Mouse (Mus musculus): Measurements from ENCODE around the gene Gm10392.

DNA sequence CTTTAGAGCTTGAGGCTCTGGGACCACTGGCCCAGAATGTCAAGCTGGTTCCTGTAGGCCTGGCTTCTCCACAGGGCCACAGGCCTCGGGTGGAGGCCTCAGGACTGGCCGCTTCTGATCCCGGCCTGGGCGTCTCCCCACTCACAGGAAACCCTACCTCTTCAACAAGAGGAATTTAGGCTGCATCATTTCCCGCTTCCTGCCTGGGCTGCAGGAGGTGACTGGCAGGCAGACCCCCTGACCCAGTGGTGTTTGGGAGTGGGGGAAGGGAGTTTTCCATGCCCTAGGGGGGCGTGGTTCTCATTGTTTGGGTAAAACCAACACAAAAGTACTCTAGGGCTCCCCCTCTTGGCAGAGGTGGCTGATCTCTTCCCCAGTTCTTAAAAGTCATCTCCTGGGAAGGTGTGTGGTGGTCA, 21.6 kb downstream of the Gm10392 start:
- TF ChIP-seq EP300 (IDR thresholded peaks at IDR 0.05; ENCODE audit: low read depth) (0 out of 2 replicates have a peak, but pooled peaks have one; percentile 19), CTCF (IDR thresholded peaks at IDR 0.05; ENCODE audit: low read depth) (peak; percentile 56)
